Mouse (Mus musculus): ENCODE results near the gene Arhgap25.

- TF ChIP-seq CTCF (IDR thresholded peaks at IDR 0.05; ENCODE audit: low read depth, low read length), result no peak
- no peak for TF ChIP-seq POLR2A (IDR thresholded peaks at IDR 0.05; ENCODE audit: borderline replicate concordance, low read depth, low read length)
Measured at GRCm38 (mm10) chr6:87537678-87538077, 4.6 kb upstream of the Arhgap25 start.

Measured in bone marrow macrophage, adult 2 months (primary cell).